ENCODE assay signal across 8 mouse cellular contexts in the genomic region with DNA sequence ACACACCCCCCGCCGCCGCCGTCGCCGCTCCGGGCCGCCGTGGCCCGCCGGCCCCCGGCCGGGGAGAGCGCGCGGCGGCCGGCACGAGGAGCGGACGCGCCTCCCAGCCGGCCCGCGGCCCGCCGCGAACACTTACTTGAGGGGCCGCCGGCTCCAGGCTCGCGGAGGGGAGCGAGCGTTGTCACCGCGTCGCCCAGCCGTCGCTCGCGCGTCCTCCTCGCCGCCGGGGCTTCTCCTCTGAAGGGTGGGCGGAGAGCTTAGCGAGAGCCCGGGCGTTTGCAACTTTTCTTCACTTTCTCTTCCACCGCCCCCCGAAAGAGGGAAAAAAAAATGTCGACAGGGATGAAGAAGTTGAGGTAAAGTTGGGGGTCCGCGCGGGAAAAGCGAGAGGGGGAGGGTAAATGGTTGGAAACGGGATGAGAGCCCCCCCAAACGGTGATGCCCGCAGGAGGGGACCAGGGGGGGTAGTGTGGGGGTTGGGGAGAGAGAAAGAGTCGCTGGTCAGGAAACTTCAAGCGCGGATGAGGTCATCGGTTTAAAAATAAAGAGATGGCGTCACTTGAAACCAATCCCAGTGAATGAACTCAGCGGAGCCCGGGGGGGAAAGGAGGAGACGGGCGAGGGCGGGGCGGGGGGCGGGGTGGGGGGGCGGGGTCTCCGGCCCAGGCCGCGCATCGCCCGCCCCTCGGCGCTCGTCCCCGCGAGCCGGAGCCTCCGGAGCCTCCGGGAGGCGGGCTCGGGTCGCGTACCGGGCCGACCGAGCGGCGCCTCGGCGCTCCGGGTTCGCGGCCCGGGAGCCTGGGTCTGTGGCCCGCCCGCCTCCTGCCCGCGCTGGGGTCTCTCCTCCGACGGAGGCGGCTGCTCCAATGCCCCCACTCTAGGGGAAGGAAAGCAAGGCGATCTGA. TPM values are rescaled to one million over a fixed set of nuclear protein-coding genes. Genes with fewer than 3 reads are reported as not detected.
DNase-seq lines count a peak whose midpoint lies in the region; ATAC-seq and TF ChIP-seq lines count a peak whose summit lies in the region.

Gene Dusp16 (minus strand): TSS at position 485 of the 905 bp plus-strand sequence.

- H3K27me3 ChIP-seq in forebrain, embryonic 13.5 days: no peaks in the 10 kb centered on the region
- no peaks in the 10 kb centered on the region for H3K27me3 ChIP-seq in heart, postnatal 0 days (ENCODE audit: control insufficient read depth, insufficient read depth, low read length)
- H3K27me3 ChIP-seq in liver, embryonic 14.5 days (ENCODE audit: control insufficient read depth, insufficient read depth, low read length): no peaks in the 10 kb centered on the region; the same call in 1 of the 2 replicates
- H3K27me3 ChIP-seq in neural tube, embryonic 11.5 days (ENCODE audit: control insufficient read depth, insufficient read depth, low read length): no peaks in the 10 kb centered on the region
- no peaks in the 10 kb centered on the region for H3K27me3 ChIP-seq in stomach, postnatal 0 days (ENCODE audit: control insufficient read depth, insufficient read depth, low read length)

- H3K4me3 ChIP-seq in forebrain, embryonic 13.5 days: peak within 1 kb of the TSS; percentile 73
- peak within 1 kb of the TSS; percentile 70 for H3K4me3 ChIP-seq in heart, postnatal 0 days (ENCODE audit: low read depth, low read length)
- peak within 1 kb of the TSS; percentile 68 to 94 for H3K4me3 ChIP-seq in liver, embryonic 14.5 days (ENCODE audit: insufficient read depth in 1 of 2, low read depth in 2 of 2, low read length in 2 of 2)
- peak within 1 kb of the TSS; percentile 83 for H3K4me3 ChIP-seq in neural tube, embryonic 11.5 days (ENCODE audit: low read depth, low read length)
- peak within 1 kb of the TSS; percentile 79 for H3K4me3 ChIP-seq in stomach, postnatal 0 days (ENCODE audit: low read depth, low read length)

- no peak for TF ChIP-seq CTCF in heart, postnatal 0 days (IDR thresholded peaks at IDR 0.05; ENCODE audit: low read depth)
- no peak for TF ChIP-seq CTCF in liver, embryonic 14.5 days (IDR thresholded peaks at IDR 0.05; ENCODE audit: low read depth)
- no peak for TF ChIP-seq CTCF in stomach, postnatal 0 days (IDR thresholded peaks at IDR 0.05; ENCODE audit: low read depth)

- under 1% methylated on average over 72 of the region's 108 CpGs for WGBS in forebrain, embryonic 13.5 days
- WGBS in heart, postnatal 0 days: under 1% methylated on average over 81 of the region's 108 CpGs
- under 1% methylated on average over 81 of the region's 108 CpGs for WGBS in liver, embryonic 14.5 days (ENCODE audit: insufficient replicate concordance)
- WGBS in neural tube, embryonic 11.5 days: 0% methylated on average over 64 of the region's 108 CpGs
- under 1% methylated on average over 73 of the region's 108 CpGs for WGBS in stomach, postnatal 0 days

- H3K9ac ChIP-seq in forebrain, embryonic 13.5 days: peak within 1 kb of the TSS; percentile 89
- H3K9ac ChIP-seq in heart, postnatal 0 days (replicated peaks; ENCODE audit: low read depth, low read length): peak within 1 kb of the TSS; percentile 99
- peak within 1 kb of the TSS; percentile 91 for H3K9ac ChIP-seq in liver, embryonic 14.5 days (replicated peaks)
- H3K9ac ChIP-seq in neural tube, embryonic 11.5 days (ENCODE audit: low read length): peak within 1 kb of the TSS; percentile 90
- H3K9ac ChIP-seq in stomach, postnatal 0 days (ENCODE audit: low read length): peak within 1 kb of the TSS; percentile 98

- no peaks in the 10 kb centered on the region for H3K36me3 ChIP-seq in forebrain, embryonic 13.5 days (ENCODE audit: poor library complexity, severe bottlenecking)
- no peaks in the 10 kb centered on the region for H3K36me3 ChIP-seq in heart, postnatal 0 days (replicated peaks; ENCODE audit: control insufficient read depth, insufficient read depth, low read length)
- H3K36me3 ChIP-seq in liver, embryonic 14.5 days (replicated peaks; ENCODE audit: control insufficient read depth, insufficient read depth, low read depth): no peaks in the 10 kb centered on the region
- H3K36me3 ChIP-seq in neural tube, embryonic 11.5 days (ENCODE audit: control insufficient read depth, insufficient read depth, low read length): no peaks in the 10 kb centered on the region
- no peaks in the 10 kb centered on the region for H3K36me3 ChIP-seq in stomach, postnatal 0 days (ENCODE audit: control insufficient read depth, insufficient read depth, low read length)

- TF ChIP-seq EP300 in heart, postnatal 0 days (IDR thresholded peaks at IDR 0.05; ENCODE audit: low read depth): peak; percentile 43; the same call in 1 of the 2 replicates
- TF ChIP-seq EP300 in liver, embryonic 14.5 days (IDR thresholded peaks at IDR 0.05; ENCODE audit: low read depth): 0 out of 2 replicates have a peak, but pooled peaks have one; percentile 12
- TF ChIP-seq EP300 in stomach, postnatal 0 days (optimal IDR thresholded peaks at IDR 0.05): no peak

- no peaks in the 10 kb centered on the region for H3K9me3 ChIP-seq in forebrain, embryonic 13.5 days (replicated peaks)
- no peaks in the 10 kb centered on the region for H3K9me3 ChIP-seq in heart, postnatal 0 days (replicated peaks; ENCODE audit: control insufficient read depth, low read length)
- H3K9me3 ChIP-seq in liver, embryonic 14.5 days (ENCODE audit: control insufficient read depth, low read length): no peaks in the 10 kb centered on the region
- H3K9me3 ChIP-seq in neural tube, embryonic 11.5 days (ENCODE audit: control insufficient read depth, low read length): no peaks in the 10 kb centered on the region
- no peaks in the 10 kb centered on the region for H3K9me3 ChIP-seq in stomach, postnatal 0 days (ENCODE audit: control insufficient read depth, low read length)

- peak within 1 kb of the TSS; percentile 68 for H3K4me2 ChIP-seq in forebrain, embryonic 13.5 days
- peak within 1 kb of the TSS; percentile 83 for H3K4me2 ChIP-seq in heart, postnatal 0 days (ENCODE audit: low read depth, low read length)
- H3K4me2 ChIP-seq in liver, embryonic 14.5 days (ENCODE audit: low read depth): peak within 1 kb of the TSS; percentile 85
- H3K4me2 ChIP-seq in neural tube, embryonic 11.5 days (ENCODE audit: low read depth): peak within 1 kb of the TSS; percentile 65
- H3K4me2 ChIP-seq in stomach, postnatal 0 days (replicated peaks; ENCODE audit: low read depth): peak within 1 kb of the TSS; percentile 69

- DNase-seq in ES-CJ7 (ENCODE audit: low read depth, low spot score): peak; percentile 94
- DNase-seq in heart, postnatal 0 days (ENCODE audit: low spot score): peak; percentile 97
- peak; percentile 89 to 97 for DNase-seq in kidney, postnatal 36 days
- DNase-seq in liver, embryonic 14.5 days (ENCODE audit: low read depth in 3 of 3, low spot score in 3 of 3): peak; percentile 86 to 92 (median 87)
- peak; percentile 86 for DNase-seq in neural tube, embryonic 11.5 days (ENCODE audit: low spot score)
- peak; percentile 93 for DNase-seq in stomach, postnatal 0 days (ENCODE audit: low spot score)

- peak within 1 kb of the TSS; percentile 87 for H3K27ac ChIP-seq in forebrain, embryonic 13.5 days
- H3K27ac ChIP-seq in heart, postnatal 0 days (ENCODE audit: low read depth): peak within 1 kb of the TSS; percentile 99
- H3K27ac ChIP-seq in liver, embryonic 14.5 days: peak within 1 kb of the TSS; percentile 67
- peak within 1 kb of the TSS; percentile 89 for H3K27ac ChIP-seq in neural tube, embryonic 11.5 days (ENCODE audit: low read depth, low read length)
- H3K27ac ChIP-seq in stomach, postnatal 0 days (replicated peaks): peak within 1 kb of the TSS; percentile 100

- H3K4me1 ChIP-seq in forebrain, embryonic 13.5 days: peaks cover 14% of the 10 kb centered on the region; the same call in 1 of the 2 replicates
- H3K4me1 ChIP-seq in heart, postnatal 0 days (ENCODE audit: control insufficient read depth, insufficient read depth): peaks cover 11% of the 10 kb centered on the region
- H3K4me1 ChIP-seq in liver, embryonic 14.5 days (replicated peaks; ENCODE audit: control insufficient read depth in 2 of 2, insufficient read depth in 2 of 2, low read length in 1 of 2): peaks cover 17 to 21% of the 10 kb centered on the region in 2 experiments
- H3K4me1 ChIP-seq in neural tube, embryonic 11.5 days (ENCODE audit: control insufficient read depth, insufficient read depth, low read length): no peaks in the 10 kb centered on the region; the same call in 1 of the 2 replicates
- H3K4me1 ChIP-seq in stomach, postnatal 0 days (replicated peaks; ENCODE audit: control insufficient read depth, insufficient read depth): no peaks in the 10 kb centered on the region

- peak; percentile 67 for ATAC-seq in cerebellum, adult (ENCODE audit: insufficient number of reproducible peaks, low FRiP score, low TSS enrichment)
- peak; percentile 89 for ATAC-seq in forebrain, embryonic 13.5 days
- ATAC-seq in heart, postnatal 0 days (ENCODE audit: insufficient read depth, low read depth): peak; percentile 90
- ATAC-seq in liver, embryonic 14.5 days (ENCODE audit: insufficient read depth): peak; percentile 90
- ATAC-seq in neural tube, embryonic 11.5 days (ENCODE audit: insufficient read depth, low FRiP score, low TSS enrichment): peak; percentile 82
- ATAC-seq in stomach, postnatal 0 days (ENCODE audit: low FRiP score, low TSS enrichment): peak; percentile 89

RNA-seq across cellular contexts. Expression of gene Dusp16, which starts in this region (rescaled TPM):
- 13.8 and 15.4 TPM in 2 replicates for polyA plus RNA-seq in forebrain, embryonic 13.5 days (2015; fragmentation: Nextera tagmentation; extraction: Ambion mirVana)
- 19.9 and 29.2 TPM in 2 replicates for total RNA-seq in heart, postnatal 0 days (2014; rRNA removed; ENCODE audit: low replicate concordance)
- polyA plus RNA-seq in heart, postnatal 0 days (2015; fragmentation: Nextera tagmentation; extraction: Ambion mirVana): 8.1 and 9.6 TPM in 2 replicates
- polyA plus RNA-seq in liver, embryonic 14.5 days (2012; rRNA removed): 2.6 and 3.7 TPM in 2 replicates
- 4.1 and 5.4 TPM in 2 replicates for polyA plus RNA-seq in liver, embryonic 14.5 days (2014; fragmentation: Nextera tagmentation; extraction: Ambion mirVana)
- 16.7 and 16.8 TPM in 2 replicates for polyA plus RNA-seq in neural tube, embryonic 11.5 days (2014; fragmentation: Nextera tagmentation; extraction: Ambion mirVana)
- 8.6 and 10.6 TPM in 2 replicates for polyA plus RNA-seq in stomach, postnatal 0 days (2015; fragmentation: Nextera tagmentation; extraction: Ambion mirVana)

Comparison
In these comparisons a context has a peak if more than half of its experiments do, and no peak if none do; other contexts are left out.
1. Peak in every context shown above with its lines: DNase-seq, ATAC-seq, H3K4me3 ChIP-seq and H3K27ac ChIP-seq.